Mouse (Mus musculus): ENCODE measurements at regions not wholly inside any gene's neighbourhood (a gene's known extent, or its start where the extent isn't known, plus 50 kb on each side); places are given as distances from the start of the nearest gene placed in this dataset.

DNA sequence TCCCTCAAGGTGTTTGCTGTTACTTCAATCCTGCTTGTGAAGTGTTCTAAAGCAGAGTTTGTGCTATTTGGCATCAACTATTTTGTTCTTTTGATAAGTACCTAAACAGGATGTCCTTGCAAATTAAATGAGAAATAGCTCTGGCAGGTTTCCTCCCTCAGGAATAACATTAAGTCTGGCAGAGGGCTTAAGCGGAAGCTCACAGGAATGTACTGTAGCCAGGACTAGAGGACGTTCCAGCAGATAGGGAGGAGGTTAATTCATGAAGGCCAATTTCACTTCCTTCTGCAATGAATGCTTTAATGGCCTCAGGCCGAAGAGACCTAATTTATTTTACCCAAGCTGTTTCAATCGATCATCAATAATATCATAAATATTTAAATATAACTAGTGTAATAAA, 318.7 kb downstream of the Trim52 start:
- Histone ChIP-seq H3K27ac (ENCODE audit: low read length) (no peak overlapping the region), H3K9me3 (ENCODE audit: control insufficient read depth, low read length) (no peaks in the 10 kb centered on the region), H3K4me1 (replicated peaks; ENCODE audit: control insufficient read depth, insufficient read depth, low read length) (no peaks in the 10 kb centered on the region), H3K4me3 (ENCODE audit: low read length) (no peak overlapping the region), H3K9ac (ENCODE audit: low read length) (no peak overlapping the region), H3K27me3 (ENCODE audit: control insufficient read depth, insufficient read depth, low read depth, low read length) (no peaks in the 10 kb centered on the region), H3K36me3 (ENCODE audit: control insufficient read depth, insufficient read depth, low read length) (no peaks in the 10 kb centered on the region), H3K4me2 (ENCODE audit: low read depth, low read length) (no peak overlapping the region)
- ATAC-seq (ENCODE audit: low read depth): no peak
- 49% methylated on average over 4 of the region's 4 CpGs for WGBS

DNA sequence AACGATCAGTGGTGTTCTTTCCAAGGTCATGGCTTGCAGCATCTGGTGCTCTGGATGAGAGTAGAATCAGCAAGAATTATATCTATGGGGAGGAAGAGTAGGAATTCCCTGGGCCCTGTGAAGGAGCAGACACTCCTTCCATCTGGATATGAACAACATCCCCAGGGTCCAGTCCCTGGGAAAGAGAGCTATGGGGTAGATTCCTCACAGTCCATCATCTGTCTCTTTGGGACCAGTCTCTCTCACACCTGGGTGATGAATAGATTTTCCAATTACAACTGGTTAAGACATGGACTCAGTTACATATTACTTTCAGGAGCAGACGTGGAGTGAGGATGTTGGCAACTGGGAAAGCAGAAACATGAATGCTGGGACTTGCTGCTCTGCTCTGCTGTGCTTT, 322.6 kb downstream of the Trim52 start:
- H3K4me1 ChIP-seq (replicated peaks; ENCODE audit: control insufficient read depth, insufficient read depth, low read length): no peaks in the 10 kb centered on the region
- no peaks in the 10 kb centered on the region for H3K27me3 ChIP-seq (ENCODE audit: control insufficient read depth, insufficient read depth, low read depth, low read length)
- 71% methylated on average over 2 of the region's 2 CpGs for WGBS

DNA sequence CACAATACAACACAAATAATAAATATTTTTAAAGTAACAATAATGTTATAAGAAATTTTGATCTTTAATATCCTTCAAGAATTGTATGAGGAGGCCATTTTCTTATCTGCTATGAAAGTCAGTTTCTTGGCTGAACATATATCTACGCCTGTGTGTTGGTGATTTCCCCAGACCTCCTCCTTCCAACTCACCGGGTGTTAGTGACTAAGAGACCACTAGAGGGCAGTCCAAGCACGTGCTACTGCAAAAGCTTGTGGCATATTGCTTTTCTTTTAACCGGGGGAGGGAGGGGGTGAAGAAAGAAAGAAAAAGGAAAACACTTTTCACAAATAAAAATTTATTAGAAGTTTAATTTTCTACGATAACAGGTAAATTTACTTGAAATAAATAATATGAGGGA, 333.3 kb downstream of the Trim52 start:
- ATAC-seq (ENCODE audit: low read depth): no peak
- H3K36me3 ChIP-seq (ENCODE audit: control insufficient read depth, insufficient read depth, low read length): no peaks in the 10 kb centered on the region
- H3K4me3 ChIP-seq (ENCODE audit: low read length): no peak overlapping the region
- H3K4me1 ChIP-seq (replicated peaks; ENCODE audit: control insufficient read depth, insufficient read depth, low read length): no peaks in the 10 kb centered on the region
- no peak overlapping the region for H3K9ac ChIP-seq (ENCODE audit: low read length)
- H3K9me3 ChIP-seq (ENCODE audit: control insufficient read depth, low read length): no peaks in the 10 kb centered on the region
- H3K4me2 ChIP-seq (ENCODE audit: low read depth, low read length): no peak overlapping the region
- no peak overlapping the region for H3K27ac ChIP-seq (ENCODE audit: low read length)
- 10% methylated on average over 5 of the region's 5 CpGs for WGBS
- no peaks in the 10 kb centered on the region for H3K27me3 ChIP-seq (ENCODE audit: control insufficient read depth, insufficient read depth, low read depth, low read length)

More for the DNA sequence above, 322.6 kb downstream of the Trim52 start:
- no peak overlapping the region for H3K9ac ChIP-seq (ENCODE audit: low read length)
- no peak for ATAC-seq (ENCODE audit: low read depth)
- H3K9me3 ChIP-seq (ENCODE audit: control insufficient read depth, low read length): no peaks in the 10 kb centered on the region
- H3K36me3 ChIP-seq (ENCODE audit: control insufficient read depth, insufficient read depth, low read length): no peaks in the 10 kb centered on the region
- no peak overlapping the region for H3K4me3 ChIP-seq (ENCODE audit: low read length)
- no peak overlapping the region for H3K27ac ChIP-seq (ENCODE audit: low read length)
- H3K4me2 ChIP-seq (ENCODE audit: low read depth, low read length): no peak overlapping the region

GRCm38 (mm10) chr14:106489074-106489473, 383.1 kb downstream of the Trim52 start:
- WGBS: 84% methylated on average over 7 of the region's 7 CpGs
- ATAC-seq (ENCODE audit: low read depth): no peak
- Histone ChIP-seq H3K27ac (ENCODE audit: low read length) (no peak overlapping the region), H3K4me1 (replicated peaks; ENCODE audit: control insufficient read depth, insufficient read depth, low read length) (no peaks in the 10 kb centered on the region), H3K36me3 (ENCODE audit: control insufficient read depth, insufficient read depth, low read length) (no peaks in the 10 kb centered on the region), H3K4me2 (ENCODE audit: low read depth, low read length) (no peak overlapping the region), H3K27me3 (ENCODE audit: control insufficient read depth, insufficient read depth, low read depth, low read length) (no peaks in the 10 kb centered on the region), H3K4me3 (ENCODE audit: low read length) (no peak overlapping the region), H3K9me3 (ENCODE audit: control insufficient read depth, low read length) (no peaks in the 10 kb centered on the region), H3K9ac (ENCODE audit: low read length) (no peak overlapping the region)

DNA sequence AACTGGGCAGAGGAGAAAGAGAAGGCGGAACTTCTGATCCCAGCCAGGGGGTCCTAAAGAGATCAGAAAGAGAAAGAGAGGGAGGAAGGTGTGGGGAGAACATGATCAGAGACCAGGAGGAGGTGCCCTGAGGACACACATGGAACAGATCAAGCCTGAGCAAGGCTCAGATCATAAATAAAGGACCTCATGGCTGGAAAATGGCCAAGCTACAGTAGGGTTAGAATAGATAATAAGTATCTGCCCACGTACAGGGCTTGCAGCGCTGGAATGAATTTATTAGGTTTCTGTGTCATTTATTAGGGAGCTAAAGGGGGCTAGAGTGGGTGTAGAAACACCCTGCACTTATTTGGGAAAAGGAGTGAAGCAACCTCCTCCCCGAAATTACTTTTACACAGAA, 385.4 kb downstream of the Trim52 start:
- H3K27me3 ChIP-seq (ENCODE audit: control insufficient read depth, insufficient read depth, low read depth, low read length): no peaks in the 10 kb centered on the region
- H3K27ac ChIP-seq (ENCODE audit: low read length): no peak overlapping the region
- 75% methylated on average over 4 of the region's 4 CpGs for WGBS
- H3K9ac ChIP-seq (ENCODE audit: low read length): no peak overlapping the region
- no peaks in the 10 kb centered on the region for H3K4me1 ChIP-seq (replicated peaks; ENCODE audit: control insufficient read depth, insufficient read depth, low read length)
- no peak overlapping the region for H3K4me3 ChIP-seq (ENCODE audit: low read length)
- no peaks in the 10 kb centered on the region for H3K9me3 ChIP-seq (ENCODE audit: control insufficient read depth, low read length)
- no peak overlapping the region for H3K4me2 ChIP-seq (ENCODE audit: low read depth, low read length)
- no peaks in the 10 kb centered on the region for H3K36me3 ChIP-seq (ENCODE audit: control insufficient read depth, insufficient read depth, low read length)
- ATAC-seq (ENCODE audit: low read depth): no peak

DNA sequence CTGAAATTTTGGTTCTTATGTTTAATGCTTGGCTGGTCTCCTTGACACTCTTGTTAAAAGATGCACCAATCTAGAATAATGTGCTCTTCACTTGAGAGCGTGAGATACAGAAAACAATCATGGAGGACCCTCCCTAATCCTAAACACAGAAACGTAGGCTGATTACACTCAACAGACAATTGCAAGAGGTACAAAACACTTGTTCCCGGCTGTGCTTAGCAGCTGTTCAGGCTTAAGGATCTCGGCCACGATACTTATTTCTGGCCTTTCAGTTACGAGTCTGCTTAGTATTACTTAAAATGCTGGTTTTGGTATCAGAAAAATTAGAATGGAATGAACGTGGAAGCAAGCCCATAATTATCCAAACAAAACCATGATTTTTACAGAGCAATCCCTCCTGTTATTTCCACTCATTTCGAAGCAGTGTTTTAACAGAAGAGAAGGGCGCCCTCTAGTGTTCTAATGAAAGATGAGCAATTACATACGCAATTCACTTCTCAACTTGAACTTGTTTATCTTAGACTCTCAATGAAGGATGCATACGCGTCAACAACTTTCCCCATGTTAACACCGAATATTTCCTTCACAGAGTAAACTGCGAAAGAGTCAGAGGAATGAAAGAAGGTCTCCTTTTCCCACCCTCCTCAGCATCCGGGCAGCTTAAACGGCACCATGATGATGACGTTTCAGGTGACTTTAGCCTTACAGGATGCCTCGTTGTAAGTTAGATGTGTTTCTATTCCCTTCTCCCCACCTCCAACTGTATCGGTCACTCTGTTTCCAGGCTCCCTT, 394.5 kb downstream of the Trim52 start:
- 34% methylated on average over 19 of the region's 19 CpGs for WGBS
- no peak for ATAC-seq (ENCODE audit: low read depth)
- Histone ChIP-seq H3K4me2 (ENCODE audit: low read depth, low read length) (peak overlapping the region; percentile 7; the same call in 1 of the 2 replicates), H3K36me3 (ENCODE audit: control insufficient read depth, insufficient read depth, low read length) (no peaks in the 10 kb centered on the region), H3K4me1 (replicated peaks; ENCODE audit: control insufficient read depth, insufficient read depth, low read length) (no peaks in the 10 kb centered on the region), H3K27me3 (ENCODE audit: control insufficient read depth, insufficient read depth, low read depth, low read length) (no peaks in the 10 kb centered on the region), H3K4me3 (ENCODE audit: low read length) (no peak overlapping the region), H3K9me3 (ENCODE audit: control insufficient read depth, low read length) (no peaks in the 10 kb centered on the region), H3K9ac (ENCODE audit: low read length) (no peak overlapping the region), H3K27ac (ENCODE audit: low read length) (no peak overlapping the region)

GRCm38 (mm10) chr14:106506921-106507320, 400.9 kb downstream of the Trim52 start:
- WGBS: 73% methylated on average over 4 of the region's 4 CpGs
- no peak overlapping the region for H3K4me3 ChIP-seq (ENCODE audit: low read length)
- H3K4me2 ChIP-seq (ENCODE audit: low read depth, low read length): no peak overlapping the region
- H3K36me3 ChIP-seq (ENCODE audit: control insufficient read depth, insufficient read depth, low read length): no peaks in the 10 kb centered on the region
- H3K9ac ChIP-seq (ENCODE audit: low read length): no peak overlapping the region
- ATAC-seq (ENCODE audit: low read depth): no peak
- H3K9me3 ChIP-seq (ENCODE audit: control insufficient read depth, low read length): no peaks in the 10 kb centered on the region
- H3K27me3 ChIP-seq (ENCODE audit: control insufficient read depth, insufficient read depth, low read depth, low read length): no peaks in the 10 kb centered on the region
- H3K27ac ChIP-seq (ENCODE audit: low read length): no peak overlapping the region
- H3K4me1 ChIP-seq (replicated peaks; ENCODE audit: control insufficient read depth, insufficient read depth, low read length): no peaks in the 10 kb centered on the region

DNA sequence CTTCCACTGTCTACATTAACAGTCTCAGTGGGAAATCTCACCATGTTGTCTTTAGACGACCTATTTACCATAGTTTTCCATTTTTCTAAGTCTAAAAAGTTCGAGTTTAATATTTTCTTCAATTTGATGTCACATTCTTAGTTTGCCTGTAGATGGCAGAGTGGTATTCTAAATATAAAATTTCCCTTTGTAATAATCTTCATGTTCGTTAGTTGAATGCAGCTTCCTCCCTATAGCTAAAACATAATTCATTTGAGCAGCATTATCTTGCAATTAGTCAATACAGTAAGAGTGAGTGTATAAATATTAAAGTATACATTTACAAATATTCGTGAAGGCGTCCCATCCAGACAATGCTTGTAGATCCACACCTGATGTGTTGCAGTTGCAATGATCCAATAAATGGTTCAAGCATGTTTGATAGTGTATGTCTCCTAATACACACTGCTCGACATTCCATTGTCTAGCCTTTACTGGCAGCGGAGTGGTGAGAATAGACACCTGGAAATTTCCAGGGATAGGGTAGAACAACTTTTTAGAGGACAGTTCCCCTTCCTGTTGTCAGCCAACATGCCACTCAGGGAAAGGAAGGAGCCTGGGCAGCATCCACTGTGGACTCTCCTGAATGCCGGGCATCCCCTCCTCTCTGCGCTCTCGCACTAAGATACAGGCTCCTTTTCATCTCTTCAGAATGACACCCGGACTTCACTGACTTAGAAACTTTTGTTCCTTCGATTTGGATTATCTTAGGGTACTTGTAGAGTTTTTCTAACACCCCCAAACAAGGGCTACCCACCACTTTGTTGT, 412.8 kb downstream of the Trim52 start:
- Histone ChIP-seq H3K27ac (ENCODE audit: low read length) (no peak overlapping the region), H3K4me2 (ENCODE audit: low read depth, low read length) (no peak overlapping the region), H3K4me3 (ENCODE audit: low read length) (no peak overlapping the region), H3K9me3 (ENCODE audit: control insufficient read depth, low read length) (no peaks in the 10 kb centered on the region), H3K9ac (ENCODE audit: low read length) (no peak overlapping the region), H3K27me3 (ENCODE audit: control insufficient read depth, insufficient read depth, low read depth, low read length) (no peaks in the 10 kb centered on the region), H3K4me1 (replicated peaks; ENCODE audit: control insufficient read depth, insufficient read depth, low read length) (no peaks in the 10 kb centered on the region), H3K36me3 (ENCODE audit: control insufficient read depth, insufficient read depth, low read length) (no peaks in the 10 kb centered on the region)
- ATAC-seq (ENCODE audit: low read depth): no peak
- WGBS: 65% methylated on average over 12 of the region's 12 CpGs

DNA sequence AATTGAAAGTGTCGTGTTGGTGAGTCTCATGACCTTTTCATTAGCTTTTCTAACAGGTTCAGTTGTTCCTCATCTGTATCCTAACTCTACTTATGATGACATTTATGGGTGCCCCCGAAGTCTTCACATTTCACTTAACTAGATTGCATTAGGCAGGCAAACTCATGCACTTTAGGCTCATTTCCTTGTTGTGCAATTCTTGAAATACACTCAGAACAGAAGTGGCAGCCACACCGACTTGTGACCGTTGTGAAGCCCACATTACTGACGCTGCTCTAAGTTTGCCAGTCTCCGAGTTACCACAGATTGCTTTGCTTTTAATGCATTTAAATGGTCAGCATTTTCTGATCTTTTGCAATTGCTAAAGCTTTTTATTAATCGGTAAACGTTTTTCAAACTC, 414.8 kb downstream of the Trim52 start:
- no peaks in the 10 kb centered on the region for H3K36me3 ChIP-seq (ENCODE audit: control insufficient read depth, insufficient read depth, low read length)
- H3K4me2 ChIP-seq (ENCODE audit: low read depth, low read length): no peak overlapping the region
- H3K9ac ChIP-seq (ENCODE audit: low read length): no peak overlapping the region
- H3K27ac ChIP-seq (ENCODE audit: low read length): no peak overlapping the region
- no peaks in the 10 kb centered on the region for H3K27me3 ChIP-seq (ENCODE audit: control insufficient read depth, insufficient read depth, low read depth, low read length)
- no peak for ATAC-seq (ENCODE audit: low read depth)
- 65% methylated on average over 8 of the region's 8 CpGs for WGBS
- no peak overlapping the region for H3K4me3 ChIP-seq (ENCODE audit: low read length)
- H3K4me1 ChIP-seq (replicated peaks; ENCODE audit: control insufficient read depth, insufficient read depth, low read length): no peaks in the 10 kb centered on the region
- H3K9me3 ChIP-seq (ENCODE audit: control insufficient read depth, low read length): no peaks in the 10 kb centered on the region
